Mouse (Mus musculus) limb, embryonic 11.5 days (tissue): Measurements from ENCODE around the gene Wt1. TPM values are rescaled to one million over a fixed set of nuclear protein-coding genes. Genes with fewer than 3 reads are reported as not detected.

Experiments used
- ATAC-seq: fragments of 200-750 bp; cut with Nextera tagmentation; 2 replicates; pipeline ENCODE4 v1.8.0; 2017; ENCODE audit warnings: low read depth; ENCODE audit not compliant: insufficient number of reproducible peaks, low FRiP score, low TSS enrichment
- DNase-seq: peaks from one replicate; pipeline ENCODE4 v3.0.0-alpha.2; 2015; ENCODE audit warnings: low spot score
- H3K27ac ChIP-seq: fragments of 300-500 bp; sonication (generic); replicated peaks from 2 replicates; pipeline ENCODE4 v1.5.1; 2014; ENCODE audit warnings: low read depth, mild to moderate bottlenecking, low read length
- H3K27me3 ChIP-seq: fragments of 300-500 bp; sonication (generic); 2 replicates; pipeline ENCODE4 v1.6.1; 2014; ENCODE audit warnings: mild to moderate bottlenecking, low read length, mixed read lengths; ENCODE audit not compliant: control insufficient read depth, insufficient read depth
- H3K36me3 ChIP-seq: fragments of 300-500 bp; sonication (generic); 2 replicates; pipeline ENCODE4 v1.6.1; 2014; ENCODE audit warnings: mild to moderate bottlenecking, low read length, moderate library complexity, mixed read lengths; ENCODE audit not compliant: control insufficient read depth, insufficient read depth
- H3K4me1 ChIP-seq: fragments of 300-500 bp; sonication (generic); 2 replicates; pipeline ENCODE4 v1.6.1; 2014; ENCODE audit warnings: low read length, mixed read lengths; ENCODE audit not compliant: control insufficient read depth, insufficient read depth
- H3K4me2 ChIP-seq: fragments of 300-500 bp; sonication (generic); 2 replicates; pipeline ENCODE4 v1.6.1; 2014; ENCODE audit warnings: low read depth, mild to moderate bottlenecking, moderate library complexity; ENCODE audit not compliant: severe bottlenecking
- H3K4me3 ChIP-seq: fragments of 300-500 bp; sonication (generic); 2 replicates; pipeline ENCODE4 v1.5.1; 2014; ENCODE audit warnings: low read depth, low read length
- H3K9ac ChIP-seq: fragments of 300-500 bp; sonication (generic); 2 replicates; pipeline ENCODE4 v1.6.1; 2014; ENCODE audit warnings: mild to moderate bottlenecking, low read length
- H3K9me3 ChIP-seq: fragments of 300-500 bp; sonication (generic); 2 replicates; pipeline ENCODE4 v1.6.1; 2016; ENCODE audit warnings: low read length; ENCODE audit not compliant: control insufficient read depth
- WGBS: fragments of 180-500 bp; shearing (Covaris S2); extraction: QIAGEN DNeasy Blood & Tissue Kit; methylation state at CpG from one replicate; pipeline ENCODE4 v1.1.7; 2014; 5-methylcytosine and 5-hydroxymethylcytosine counted together
- polyA plus RNA-seq: library from polyadenylated mRNA; unstranded; fragments of >200 nt; fragmentation: Nextera tagmentation; extraction: Ambion mirVana; gene quantifications from 2 replicates; pipeline ENCODE4 v1.2.1, GENCODE M21; 2014

Wt1 gene
- polyA plus RNA-seq, 1 experiment from 2014 or later: 1.7 TPM

GRCm38 (mm10) chr2:105127531-105128480 is 1.5 kb downstream of the Wt1 start:
- no peaks in the 10 kb centered on the region for H3K36me3 ChIP-seq
- DNase-seq (peak; percentile 68), ATAC-seq (no peak)
- H3K4me2 ChIP-seq: 0 out of 2 replicates have a peak overlapping the region, but pooled peaks have one; percentile 35
- peak overlapping the region; percentile 15; the same call in 1 of the 2 replicates for H3K4me3 ChIP-seq
- peaks cover 13% of the 10 kb centered on the region for H3K4me1 ChIP-seq
- no peaks in the 10 kb centered on the region for H3K9me3 ChIP-seq
- no peak overlapping the region for H3K9ac ChIP-seq
- peaks cover 98% of the 10 kb centered on the region for H3K27me3 ChIP-seq
- WGBS: under 1% methylated on average over 52 of the region's 52 CpGs
- H3K27ac ChIP-seq: no peak overlapping the region

GRCm38 (mm10) chr2:105128564-105128963 is 2.2 kb downstream of the Wt1 start:
- 2% methylated on average over 12 of the region's 12 CpGs for WGBS
- DNase-seq: peak; percentile 45
- no peak for ATAC-seq
- H3K4me1 ChIP-seq: peaks cover 11% of the 10 kb centered on the region
- H3K9me3 ChIP-seq: no peaks in the 10 kb centered on the region
- H3K27me3 ChIP-seq: peaks cover 98% of the 10 kb centered on the region
- H3K9ac ChIP-seq: no peak overlapping the region
- H3K4me3 ChIP-seq: no peak overlapping the region
- H3K36me3 ChIP-seq: no peaks in the 10 kb centered on the region
- no peak overlapping the region for H3K27ac ChIP-seq
- H3K4me2 ChIP-seq: no peak overlapping the region

- Histone ChIP-seq H3K9me3 (no peaks in the 10 kb centered on the region), H3K27me3 (peaks cover 97% of the 10 kb centered on the region), H3K27ac (no peak overlapping the region), H3K4me2 (no peak overlapping the region), H3K4me3 (no peak overlapping the region), H3K4me1 (peaks cover 11% of the 10 kb centered on the region), H3K36me3 (no peaks in the 10 kb centered on the region), H3K9ac (no peak overlapping the region)
- no peak for ATAC-seq
- under 1% methylated on average over 32 of the region's 32 CpGs for WGBS
- peak; percentile 62 for DNase-seq
Observed at GRCm38 (mm10) chr2:105130351-105131060, 4.2 kb downstream of the Wt1 start.

- Histone ChIP-seq H3K4me2 (no peak overlapping the region), H3K9me3 (no peaks in the 10 kb centered on the region), H3K4me3 (no peak overlapping the region), H3K27ac (no peak overlapping the region), H3K36me3 (no peaks in the 10 kb centered on the region), H3K27me3 (peaks cover 97% of the 10 kb centered on the region), H3K9ac (no peak overlapping the region), H3K4me1 (peaks cover 11% of the 10 kb centered on the region)
- 4% methylated on average over 12 of the region's 12 CpGs for WGBS
- ATAC-seq (no peak), DNase-seq (peak; percentile 40)
Observed at GRCm38 (mm10) chr2:105131061-105131810, 4.9 kb downstream of the Wt1 start.

- Histone ChIP-seq H3K4me2 (no peak overlapping the region), H3K36me3 (no peaks in the 10 kb centered on the region), H3K4me1 (peaks cover 10% of the 10 kb centered on the region), H3K4me3 (no peak overlapping the region), H3K27me3 (peaks cover 97% of the 10 kb centered on the region), H3K27ac (no peak overlapping the region), H3K9me3 (no peaks in the 10 kb centered on the region), H3K9ac (no peak overlapping the region)
- ATAC-seq (no peak), DNase-seq (no peak)
- WGBS: 4% methylated on average over 2 of the region's 2 CpGs
Observed at GRCm38 (mm10) chr2:105131811-105132100, 5.4 kb downstream of the Wt1 start.

- H3K9me3 ChIP-seq: no peaks in the 10 kb centered on the region
- H3K4me3 ChIP-seq: no peak overlapping the region
- no peak overlapping the region for H3K9ac ChIP-seq
- WGBS: 0% methylated on average over 17 of the region's 17 CpGs
- peak; percentile 63 for DNase-seq
- H3K4me1 ChIP-seq: peaks cover 5% of the 10 kb centered on the region
- H3K27ac ChIP-seq: no peak overlapping the region
- no peaks in the 10 kb centered on the region for H3K36me3 ChIP-seq
- H3K4me2 ChIP-seq: no peak overlapping the region
- ATAC-seq: no peak
- peaks cover 95% of the 10 kb centered on the region for H3K27me3 ChIP-seq
Observed at GRCm38 (mm10) chr2:105132300-105132699, 6.0 kb downstream of the Wt1 start.

GRCm38 (mm10) chr2:105132933-105133795 is 6.8 kb downstream of the Wt1 start:
- Histone ChIP-seq H3K27ac (no peak overlapping the region), H3K4me2 (no peak overlapping the region), H3K27me3 (peaks cover 90% of the 10 kb centered on the region), H3K4me1 (peaks cover 4% of the 10 kb centered on the region; the same call in 1 of the 2 replicates), H3K36me3 (no peaks in the 10 kb centered on the region), H3K9me3 (no peaks in the 10 kb centered on the region), H3K9ac (no peak overlapping the region), H3K4me3 (no peak overlapping the region)
- ATAC-seq (no peak), DNase-seq (peak; percentile 63)
- WGBS: 2% methylated on average over 43 of the region's 43 CpGs
